Mouse (Mus musculus) mesoderm, embryonic 11.5 days (tissue): Measurements from ENCODE around the gene Tubb4a.
"Not testable (repeated sequence)": the region's sequence is repeated elsewhere in the genome, so short reads cannot be mapped to it uniquely, and the experiment has no call there.

ENCODE experiments used
- DNase-seq: peaks from one replicate; pipeline ENCODE4 v3.0.0-alpha.2; 2012; ENCODE audit warnings: low read depth, low spot score

Tubb4a gene

GRCm38 (mm10) chr17:57058891-57059485 is 28.6 kb downstream of the Tubb4a start, which contains the start of gene Crb3:
Crb3 (plus strand) TSS chr17:57059105.
- DNase-seq = no peak

GRCm38 (mm10) chr17:57056246-57056645 is 31.3 kb downstream of the Tubb4a start:
- no peak for DNase-seq

GRCm38 (mm10) chr17:57051679-57052078 is 35.9 kb downstream of the Tubb4a start:
- DNase-seq = not testable (repeated sequence)

GRCm38 (mm10) chr17:57048816-57049215 is 38.8 kb downstream of the Tubb4a start:
- no peak for DNase-seq

- DNase-seq = no peak
These were observed 40.2 kb downstream of the Tubb4a start for GRCm38 (mm10) chr17:57047406-57047805.

GRCm38 (mm10) chr17:57041554-57041953 is 46.0 kb downstream of the Tubb4a start, which contains the start of gene Slc25a41:
Slc25a41 (minus strand) TSS chr17:57041654.
- no peak for DNase-seq

GRCm38 (mm10) chr17:57038978-57039377 is 48.6 kb downstream of the Tubb4a start:
- DNase-seq = no peak

GRCm38 (mm10) chr17:57032854-57033253 is 54.7 kb downstream of the Tubb4a start:
- no peak for DNase-seq

- DNase-seq = peak; percentile 100
These were observed 55.7 kb downstream of the Tubb4a start for GRCm38 (mm10) chr17:57031661-57032420.

GRCm38 (mm10) chr17:57030931-57031660 is 56.5 kb downstream of the Tubb4a start, which contains the start of gene Khsrp:
Khsrp (minus strand) TSS chr17:57031522.
- peak; percentile 49 for DNase-seq
